Mouse (Mus musculus): ENCODE results near the gene Rpl23a. TPM values are rescaled to one million over a fixed set of nuclear protein-coding genes. Genes with fewer than 3 reads are reported as not detected.
"Not testable (repeated sequence)": the region's sequence is repeated elsewhere in the genome, so short reads cannot be mapped to it uniquely, and the experiment has no call there.

The Rpl23a gene
- polyA plus RNA-seq, 1 experiment from 2014 or later = 1,297 TPM

DNA sequence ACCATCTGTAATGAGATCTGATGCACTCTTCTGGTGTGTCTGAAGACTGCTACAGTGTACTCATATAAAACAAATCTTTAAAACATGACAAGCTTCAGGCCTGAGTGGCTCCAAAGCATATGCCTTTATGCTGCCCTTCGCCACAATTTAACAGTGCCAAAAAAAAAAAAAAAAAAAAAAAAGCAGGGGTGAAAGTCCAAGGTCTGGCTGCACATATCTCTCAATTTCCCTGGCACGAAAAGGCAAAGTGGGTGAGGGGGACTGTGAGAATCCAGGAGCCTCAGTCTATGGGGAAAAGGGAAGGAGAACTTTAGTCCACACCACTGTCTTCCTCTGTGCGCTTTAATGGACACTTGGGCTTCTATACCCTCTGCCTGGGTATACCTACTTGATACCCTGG lies 19.0 kb upstream of the Rpl23a start:
- no peaks in the 10 kb centered on the region for H3K9me3 ChIP-seq
- ATAC-seq (ENCODE audit: borderline replicate concordance, extremely low read depth, low FRiP score, low TSS enrichment) = no peak
- no peak overlapping the region for H3K27ac ChIP-seq
- H3K4me1 ChIP-seq = no peaks in the 10 kb centered on the region
- 89% methylated on average over 3 of the region's 3 CpGs for WGBS
- H3K4me2 ChIP-seq = no peak overlapping the region
- H3K27me3 ChIP-seq = no peaks in the 10 kb centered on the region
- H3K4me3 ChIP-seq = no peak overlapping the region
- H3K9ac ChIP-seq = no peak overlapping the region
- peaks cover 20% of the 10 kb centered on the region for H3K36me3 ChIP-seq

DNA sequence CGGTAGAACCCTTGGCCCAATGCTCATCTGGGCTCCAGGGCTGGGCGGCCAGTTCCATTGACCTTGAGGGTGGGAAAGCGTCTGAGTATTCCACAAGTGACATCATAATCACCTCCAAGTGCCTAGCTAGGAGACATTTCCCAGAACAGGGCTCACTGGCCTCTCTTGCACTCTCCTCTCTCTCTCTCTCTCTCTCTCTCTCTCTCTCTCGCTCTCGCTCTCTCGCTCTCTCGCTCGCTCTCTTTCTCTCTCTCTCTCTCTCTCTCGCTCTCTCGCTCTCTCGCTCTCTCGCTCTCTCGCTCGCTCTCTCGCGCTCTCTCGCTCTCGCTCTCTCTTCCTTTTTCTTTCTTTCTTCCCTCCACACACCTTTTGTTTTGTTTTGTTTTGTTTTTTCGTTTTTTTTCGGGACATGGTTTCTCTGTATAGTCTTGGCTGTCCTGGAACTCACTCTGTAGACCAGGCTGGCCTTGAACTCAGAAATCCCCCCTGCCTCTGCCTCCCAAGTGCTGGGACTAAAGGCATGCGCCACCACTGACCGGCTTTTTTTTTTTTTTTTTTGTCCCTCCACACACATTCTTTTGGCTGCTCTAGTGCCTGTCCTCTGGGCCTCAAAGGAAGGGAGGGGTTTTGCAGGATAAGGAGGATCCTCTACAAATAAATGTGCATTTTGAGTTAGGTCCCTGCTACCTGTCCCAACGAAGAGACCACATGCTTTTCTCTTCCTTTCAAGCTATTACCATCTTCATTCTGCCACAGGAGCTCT lies 11.9 kb upstream of the Rpl23a start:
- H3K27ac ChIP-seq = peak overlapping the region; percentile 71
- H3K9ac ChIP-seq = peak overlapping the region; percentile 27
- no peaks in the 10 kb centered on the region for H3K27me3 ChIP-seq
- WGBS = 48% methylated on average over 23 of the region's 23 CpGs
- no peak for ATAC-seq (ENCODE audit: borderline replicate concordance, extremely low read depth, low FRiP score, low TSS enrichment)
- H3K9me3 ChIP-seq = no peaks in the 10 kb centered on the region
- H3K4me2 ChIP-seq = peak overlapping the region; percentile 67
- peaks cover 20% of the 10 kb centered on the region for H3K4me1 ChIP-seq
- peaks cover 18% of the 10 kb centered on the region for H3K36me3 ChIP-seq
- peak overlapping the region; percentile 57 for H3K4me3 ChIP-seq

DNA sequence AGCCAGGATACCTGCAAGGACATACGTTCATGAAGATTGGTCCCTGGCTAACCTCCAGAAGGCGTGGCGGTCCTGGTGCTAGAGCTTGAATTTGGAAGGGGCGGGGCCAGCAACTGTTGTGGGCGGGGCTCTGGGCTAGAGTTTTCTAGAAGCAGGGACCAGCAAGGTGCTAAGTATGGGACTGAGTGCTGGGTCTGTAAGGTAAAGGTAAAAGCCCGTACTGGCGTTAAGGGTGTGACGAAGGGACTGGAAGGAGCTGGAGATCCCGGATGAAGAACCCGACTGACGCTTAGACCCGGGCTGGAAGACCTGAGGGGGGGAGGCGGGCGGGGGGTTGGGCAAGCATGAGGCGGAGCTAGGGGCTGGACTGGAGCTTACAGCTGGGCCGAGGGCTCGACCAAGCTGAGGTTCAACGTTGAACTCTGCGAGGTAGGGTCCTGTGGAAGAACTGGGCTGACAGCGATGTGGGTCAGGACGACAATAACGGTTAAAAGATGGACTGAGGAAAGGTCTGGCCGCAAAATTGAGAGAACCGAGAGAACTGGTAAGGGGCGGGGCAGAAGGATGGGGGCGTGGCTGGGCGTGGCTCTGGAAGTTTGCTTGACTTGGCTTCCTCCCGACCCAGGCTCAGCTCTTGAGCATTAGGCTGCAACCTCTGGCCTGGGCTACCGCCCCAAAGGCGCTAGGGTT lies 11.2 kb upstream of the Rpl23a start:
- WGBS = 3% methylated on average over 30 of the region's 30 CpGs
- Histone ChIP-seq H3K27me3 (no peaks in the 10 kb centered on the region), H3K4me1 (peaks cover 26% of the 10 kb centered on the region), H3K9ac (peak overlapping the region; percentile 27), H3K27ac (peak overlapping the region; percentile 71), H3K4me2 (peak overlapping the region; percentile 67), H3K4me3 (peak overlapping the region; percentile 57), H3K36me3 (peaks cover 18% of the 10 kb centered on the region), H3K9me3 (no peaks in the 10 kb centered on the region)
- ATAC-seq (ENCODE audit: borderline replicate concordance, extremely low read depth, low FRiP score, low TSS enrichment) = peak; percentile 77

DNA sequence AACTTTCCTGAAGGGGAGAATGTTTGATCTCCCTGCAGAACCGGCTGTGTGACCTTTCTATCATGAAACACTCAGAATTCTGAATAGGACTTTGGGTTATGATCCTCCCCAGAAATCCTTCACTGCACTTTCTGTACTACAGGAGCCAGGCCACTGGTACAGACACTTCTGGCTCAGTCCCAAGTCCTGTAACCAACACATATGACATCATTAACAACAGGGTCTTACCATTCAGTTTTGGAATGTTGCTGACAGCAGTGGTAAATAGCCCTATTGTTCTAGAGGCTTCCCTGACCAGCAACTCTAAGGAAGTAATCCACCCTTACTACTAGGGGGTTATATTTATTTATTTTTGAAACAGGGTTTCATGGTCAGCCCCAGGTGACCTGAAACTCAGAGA lies 9.7 kb upstream of the Rpl23a start, which contains the start of gene Proca1:
Proca1 (plus strand) TSS at position 280 of the 400 bp plus-strand sequence.
- Histone ChIP-seq H3K9me3 (no peaks in the 10 kb centered on the region), H3K27me3 (no peaks in the 10 kb centered on the region), H3K4me2 (peak within 1 kb of the TSS; percentile 67), H3K4me3 (peak within 1 kb of the TSS; percentile 57), H3K36me3 (peaks cover 18% of the 10 kb centered on the region), H3K4me1 (peaks cover 28% of the 10 kb centered on the region), H3K9ac (0 out of 2 replicates have a peak within 1 kb of the TSS, but pooled peaks have one; percentile 27), H3K27ac (peak within 1 kb of the TSS; percentile 71)
- 48% methylated on average over 1 of the region's 1 CpGs for WGBS
- no peak for ATAC-seq (ENCODE audit: borderline replicate concordance, extremely low read depth, low FRiP score, low TSS enrichment)

DNA sequence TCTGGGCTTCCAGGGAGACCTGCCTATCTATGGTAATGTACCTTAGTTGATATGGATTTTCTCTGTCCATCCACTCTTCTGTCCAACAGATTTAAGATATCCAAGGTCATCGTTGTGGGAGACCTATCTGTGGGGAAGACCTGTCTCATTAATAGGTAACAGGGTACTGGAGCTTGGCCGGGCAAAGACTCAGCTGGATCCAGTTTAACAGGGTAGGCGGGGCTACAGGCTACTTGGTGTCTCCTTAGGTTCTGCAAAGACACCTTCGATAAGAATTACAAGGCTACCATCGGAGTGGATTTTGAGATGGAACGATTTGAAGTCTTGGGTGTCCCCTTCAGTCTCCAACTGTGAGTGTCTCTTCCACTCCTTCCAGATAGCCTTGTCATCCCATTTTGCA lies 6.7 kb upstream of the Rpl23a start:
- peak overlapping the region; percentile 67 for H3K4me2 ChIP-seq
- peak overlapping the region; percentile 94; the same call in 1 of the 2 replicates for H3K9ac ChIP-seq
- peak overlapping the region; percentile 68 for H3K4me3 ChIP-seq
- no peak for ATAC-seq (ENCODE audit: borderline replicate concordance, extremely low read depth, low FRiP score, low TSS enrichment)
- H3K4me1 ChIP-seq = peaks cover 25% of the 10 kb centered on the region
- peak overlapping the region; percentile 100 for H3K27ac ChIP-seq
- H3K27me3 ChIP-seq = no peaks in the 10 kb centered on the region
- H3K9me3 ChIP-seq = no peaks in the 10 kb centered on the region
- WGBS = 47% methylated on average over 6 of the region's 6 CpGs
- peaks cover 18% of the 10 kb centered on the region for H3K36me3 ChIP-seq

DNA sequence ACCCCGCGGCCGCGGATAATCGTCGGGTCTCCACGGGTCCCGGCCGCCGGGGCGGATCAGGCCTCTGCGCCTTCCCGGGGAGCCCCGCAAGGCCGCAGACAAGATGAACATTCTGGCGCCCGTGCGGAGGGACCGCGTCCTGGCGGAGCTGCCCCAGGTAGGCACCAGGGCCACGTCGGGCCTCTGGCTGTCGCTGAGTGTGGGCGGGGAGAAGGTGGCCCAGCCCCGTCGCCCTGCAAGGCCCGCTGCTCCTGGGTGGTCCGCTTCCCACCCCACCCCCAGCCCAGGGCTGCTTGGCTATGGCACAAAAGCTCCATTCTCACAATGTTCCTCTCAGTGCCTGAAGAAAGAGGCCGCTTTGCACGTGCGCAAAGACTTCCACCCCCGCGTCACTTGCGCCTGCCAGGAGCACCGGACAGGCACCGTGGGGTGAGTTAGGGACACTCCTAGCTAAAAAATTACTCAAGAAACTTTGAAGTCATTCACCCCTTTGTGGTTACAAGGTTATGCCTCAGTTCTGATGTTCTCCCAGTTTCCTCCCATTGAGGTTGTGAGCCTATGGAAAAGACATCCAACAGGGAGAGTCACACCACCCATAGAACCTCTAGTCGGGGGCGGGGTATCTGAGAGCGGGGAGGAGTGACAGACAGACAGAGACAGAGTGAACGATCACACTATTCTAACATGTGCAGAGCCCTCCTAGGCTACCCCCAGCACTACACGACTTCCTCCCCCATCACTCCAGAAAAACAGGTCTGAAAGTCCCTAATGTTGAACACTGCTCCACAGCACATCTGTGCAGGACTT lies 6.1 kb upstream of the Rpl23a start:
- Histone ChIP-seq H3K9ac (peak overlapping the region; percentile 94), H3K27ac (peak overlapping the region; percentile 100), H3K9me3 (no peaks in the 10 kb centered on the region), H3K4me3 (peak overlapping the region; percentile 68), H3K36me3 (peaks cover 18% of the 10 kb centered on the region), H3K4me1 (peaks cover 22% of the 10 kb centered on the region), H3K4me2 (peak overlapping the region; percentile 67), H3K27me3 (no peaks in the 10 kb centered on the region)
- ATAC-seq (ENCODE audit: borderline replicate concordance, extremely low read depth, low FRiP score, low TSS enrichment) = peak; percentile 90
- under 1% methylated on average over 41 of the region's 42 CpGs for WGBS

DNA sequence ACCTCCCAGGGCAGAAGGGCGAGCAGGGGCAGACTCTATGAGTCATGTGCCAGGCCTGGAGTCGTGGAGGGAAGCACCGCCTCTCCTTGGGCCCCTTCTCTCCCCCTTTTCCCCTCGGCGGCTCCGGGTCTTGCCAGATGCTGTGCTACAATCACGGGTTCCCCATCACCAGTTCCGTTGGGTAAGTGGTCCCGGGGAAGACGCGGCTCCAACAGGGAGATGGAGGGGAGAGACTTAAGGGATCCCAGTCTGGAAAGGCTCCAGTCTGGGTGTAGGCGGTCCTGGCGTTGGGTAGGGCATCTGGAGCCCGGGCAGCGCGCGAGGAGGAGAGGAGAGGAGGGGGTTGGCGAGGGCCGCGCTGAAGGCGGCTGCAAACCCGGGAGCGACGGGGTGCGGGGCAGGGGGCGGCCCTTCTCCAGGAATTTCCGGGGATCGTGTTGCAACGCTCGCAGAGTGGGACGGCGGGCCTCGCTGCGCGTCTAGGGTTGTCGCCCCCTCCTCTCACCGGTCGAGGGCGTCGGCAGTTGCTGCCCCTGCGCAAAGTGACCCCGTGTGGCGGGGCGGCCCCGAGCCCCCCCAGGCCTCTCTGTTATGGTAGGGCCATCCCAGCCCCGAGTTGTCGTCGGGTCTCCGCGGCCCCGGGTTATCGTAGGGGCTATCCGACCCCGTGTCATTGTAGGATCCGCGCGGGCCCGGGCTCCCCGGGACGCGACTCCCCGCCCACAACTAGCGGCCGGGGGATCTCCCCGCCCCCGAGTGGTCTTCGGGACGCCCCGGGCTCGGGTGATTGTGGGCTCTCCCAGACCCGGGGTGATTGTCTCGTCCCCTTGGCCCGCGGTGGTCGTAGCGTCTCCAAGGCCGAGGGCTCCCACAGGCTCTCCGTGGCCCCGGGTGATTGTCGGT lies 5.2 kb upstream of the Rpl23a start, which contains the start of gene Rab34:
Rab34 (plus strand) TSS at position 100 of the 903 bp plus-strand sequence.
- peak within 1 kb of the TSS; percentile 68 for H3K4me3 ChIP-seq
- WGBS = 1% methylated on average over 68 of the region's 80 CpGs
- H3K27ac ChIP-seq = peak within 1 kb of the TSS; percentile 100
- ATAC-seq (ENCODE audit: borderline replicate concordance, extremely low read depth, low FRiP score, low TSS enrichment) = peak; percentile 84
- peaks cover 18% of the 10 kb centered on the region for H3K36me3 ChIP-seq
- H3K9ac ChIP-seq = peak within 1 kb of the TSS; percentile 94
- peak within 1 kb of the TSS; percentile 67 for H3K4me2 ChIP-seq
- H3K27me3 ChIP-seq = no peaks in the 10 kb centered on the region
- H3K9me3 ChIP-seq = no peaks in the 10 kb centered on the region
- H3K4me1 ChIP-seq = peaks cover 29% of the 10 kb centered on the region

DNA sequence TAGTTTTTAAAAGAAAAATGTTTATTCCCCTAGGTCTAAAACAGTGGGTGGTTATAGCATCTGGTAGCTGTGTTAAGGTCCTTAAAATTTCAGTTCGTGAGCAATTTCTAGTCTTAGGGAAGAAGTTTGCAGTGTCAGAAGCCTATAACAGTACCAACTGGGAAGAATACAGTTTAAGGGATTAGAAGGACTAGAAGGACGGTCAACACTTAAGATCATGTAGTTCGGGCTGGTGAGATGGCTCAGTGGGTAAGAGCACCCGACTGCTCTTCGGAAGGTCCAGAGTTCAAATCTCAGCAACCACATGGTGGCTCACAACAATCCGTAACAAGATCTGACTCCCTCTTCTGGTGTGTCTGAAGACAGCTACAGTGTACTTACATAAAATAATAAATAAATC lies 1.3 kb upstream of the Rpl23a start:
- Histone ChIP-seq H3K4me1 (peaks cover 48% of the 10 kb centered on the region), H3K36me3 (peaks cover 26% of the 10 kb centered on the region)
- 91% methylated on average over 6 of the region's 6 CpGs for WGBS
- not testable (repeated sequence) for H3K9ac ChIP-seq; H3K9me3 ChIP-seq; H3K27ac ChIP-seq; H3K4me3 ChIP-seq; H3K4me2 ChIP-seq; ATAC-seq (ENCODE audit: borderline replicate concordance, extremely low read depth, low FRiP score, low TSS enrichment); H3K27me3 ChIP-seq

DNA sequence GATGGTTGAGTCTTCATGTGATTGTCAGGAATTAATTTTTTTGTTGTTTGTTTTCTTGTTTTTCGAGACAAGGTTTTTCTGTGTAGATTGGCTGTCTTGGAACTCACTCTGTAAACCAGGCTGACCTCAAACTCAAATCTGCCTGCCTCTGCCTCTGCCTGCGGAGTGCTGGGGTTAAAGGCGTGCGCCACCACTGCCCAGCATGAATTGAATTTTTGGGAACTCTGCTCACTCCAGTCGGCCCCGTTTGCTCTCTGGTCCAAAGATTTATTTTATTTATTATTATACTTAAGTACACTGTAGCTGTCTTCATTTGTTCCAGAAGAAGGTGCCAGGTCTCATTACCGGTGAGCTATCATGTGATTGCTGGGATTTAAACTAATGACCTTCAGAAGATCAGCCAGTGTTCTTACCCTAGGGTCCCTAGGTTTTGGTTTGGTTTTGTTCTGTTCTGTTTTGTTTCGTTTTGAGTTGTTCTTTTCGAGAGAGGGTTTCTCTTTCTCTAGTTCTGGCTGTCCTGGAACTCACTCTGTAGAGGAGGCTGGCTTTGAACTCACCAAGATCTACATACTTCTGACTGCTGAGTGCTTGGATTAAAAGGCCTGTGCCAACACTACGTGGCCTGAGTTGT lies 615 bp upstream of the Rpl23a start:
- Histone ChIP-seq H3K4me2 (peak overlapping the region; percentile 52), H3K9me3 (no peaks in the 10 kb centered on the region), H3K27me3 (no peaks in the 10 kb centered on the region), H3K27ac (no peak overlapping the region; the same call in 1 of the 2 replicates), H3K4me3 (peak overlapping the region; percentile 85), H3K9ac (peak overlapping the region; percentile 98; the same call in 1 of the 2 replicates), H3K4me1 (peaks cover 52% of the 10 kb centered on the region), H3K36me3 (peaks cover 30% of the 10 kb centered on the region)
- ATAC-seq (ENCODE audit: borderline replicate concordance, extremely low read depth, low FRiP score, low TSS enrichment) = no peak
- 37% methylated on average over 10 of the region's 10 CpGs for WGBS

DNA sequence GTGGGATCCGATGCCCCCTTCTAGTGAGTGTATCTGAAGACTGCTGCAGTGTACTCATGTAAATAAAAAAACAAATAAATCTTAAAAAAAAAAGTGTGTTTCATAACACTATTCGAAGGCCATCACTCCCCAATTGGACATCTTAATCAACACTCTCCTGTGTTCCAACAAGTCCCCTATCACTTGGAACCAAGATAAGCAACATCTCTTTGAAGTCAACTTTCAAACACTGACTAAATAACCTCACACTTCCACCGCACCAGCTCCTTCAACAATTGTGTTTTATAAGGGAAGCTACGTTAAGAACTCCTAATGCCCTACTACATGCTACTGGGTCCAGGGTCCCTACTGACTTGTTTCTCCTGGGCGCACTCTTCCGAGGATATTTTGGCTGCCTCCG lies 934 bp downstream of the Rpl23a start:
- 1% methylated on average over 7 of the region's 7 CpGs for WGBS
- peaks cover 58% of the 10 kb centered on the region for H3K4me1 ChIP-seq

More for the DNA sequence above, 934 bp downstream of the Rpl23a start:
- ATAC-seq (ENCODE audit: borderline replicate concordance, extremely low read depth, low FRiP score, low TSS enrichment) = no peak
- Histone ChIP-seq H3K9ac (peak overlapping the region; percentile 98), H3K9me3 (no peaks in the 10 kb centered on the region), H3K27ac (no peak overlapping the region), H3K27me3 (no peaks in the 10 kb centered on the region), H3K36me3 (peaks cover 30% of the 10 kb centered on the region), H3K4me2 (peak overlapping the region; percentile 67), H3K4me3 (peak overlapping the region; percentile 85)

All from lung, embryonic 15.5 days (tissue).